Mouse (Mus musculus) testis, postnatal 14 days (tissue): Measurements from ENCODE around the gene Rbm19.
A peak's percentile ranks its signal among the peaks of the same experiment; 100 is the strongest.

Experiments used
- DNase-seq: peaks from one replicate; pipeline ENCODE4 v3.0.0; 2021; ENCODE audit warnings: low spot score

The Rbm19 gene

GRCm38 (mm10) chr5:120165061-120165942, 49.0 kb downstream of the Rbm19 start:
- DNase-seq, result no peak

GRCm38 (mm10) chr5:120167787-120168325, 51.6 kb downstream of the Rbm19 start:
- DNase-seq, result no peak

GRCm38 (mm10) chr5:120171865-120172728, 55.8 kb downstream of the Rbm19 start:
- DNase-seq, result peak; percentile 84

- DNase-seq, result no peak
These were observed 56.5 kb downstream of the Rbm19 start for GRCm38 (mm10) chr5:120172729-120173101.

GRCm38 (mm10) chr5:120174317-120174716, 58.1 kb downstream of the Rbm19 start:
- peak; percentile 67 for DNase-seq

- DNase-seq, result no peak
These were observed 59.0 kb downstream of the Rbm19 start for GRCm38 (mm10) chr5:120175217-120175616.

GRCm38 (mm10) chr5:120176246-120177065, 60.2 kb downstream of the Rbm19 start:
- peak; percentile 28 for DNase-seq

- no peak for DNase-seq
These were observed 60.7 kb downstream of the Rbm19 start for GRCm38 (mm10) chr5:120177066-120177340.

- no peak for DNase-seq
These were observed 63.8 kb downstream of the Rbm19 start for GRCm38 (mm10) chr5:120180102-120180501.

- DNase-seq, result no peak
These were observed 65.1 kb downstream of the Rbm19 start for GRCm38 (mm10) chr5:120181384-120181783.

GRCm38 (mm10) chr5:120183321-120183720, 67.1 kb downstream of the Rbm19 start:
- no peak for DNase-seq

- no peak for DNase-seq
These were observed 67.5 kb downstream of the Rbm19 start for GRCm38 (mm10) chr5:120183790-120184189.

GRCm38 (mm10) chr5:120185949-120186348, 69.7 kb downstream of the Rbm19 start:
- DNase-seq, result no peak

- DNase-seq, result no peak
These were observed 72.3 kb downstream of the Rbm19 start for GRCm38 (mm10) chr5:120188541-120188940.

- DNase-seq, result no peak
These were observed 73.8 kb downstream of the Rbm19 start for GRCm38 (mm10) chr5:120190001-120190582.

- DNase-seq, result no peak
These were observed 75.4 kb downstream of the Rbm19 start for GRCm38 (mm10) chr5:120191620-120192019.

- DNase-seq, result no peak
These were observed 78.2 kb downstream of the Rbm19 start for GRCm38 (mm10) chr5:120194309-120194941.

GRCm38 (mm10) chr5:120194948-120195347, 78.7 kb downstream of the Rbm19 start:
- DNase-seq, result no peak

GRCm38 (mm10) chr5:120196879-120197278, 80.6 kb downstream of the Rbm19 start:
- peak; percentile 46 for DNase-seq

- no peak for DNase-seq
These were observed 81.6 kb downstream of the Rbm19 start for GRCm38 (mm10) chr5:120197813-120198387.

GRCm38 (mm10) chr5:120199865-120200264, 83.6 kb downstream of the Rbm19 start:
- no peak for DNase-seq
